Mouse (Mus musculus): ENCODE measurements around the gene Clta. TPM values are rescaled to one million over a fixed set of nuclear protein-coding genes. Genes with fewer than 3 reads are reported as not detected.
A peak's percentile ranks its signal among the peaks of the same experiment; 100 is the strongest.

Clta gene
- polyA plus RNA-seq, 1 experiment from 2014 or later: 254 TPM

DNA sequence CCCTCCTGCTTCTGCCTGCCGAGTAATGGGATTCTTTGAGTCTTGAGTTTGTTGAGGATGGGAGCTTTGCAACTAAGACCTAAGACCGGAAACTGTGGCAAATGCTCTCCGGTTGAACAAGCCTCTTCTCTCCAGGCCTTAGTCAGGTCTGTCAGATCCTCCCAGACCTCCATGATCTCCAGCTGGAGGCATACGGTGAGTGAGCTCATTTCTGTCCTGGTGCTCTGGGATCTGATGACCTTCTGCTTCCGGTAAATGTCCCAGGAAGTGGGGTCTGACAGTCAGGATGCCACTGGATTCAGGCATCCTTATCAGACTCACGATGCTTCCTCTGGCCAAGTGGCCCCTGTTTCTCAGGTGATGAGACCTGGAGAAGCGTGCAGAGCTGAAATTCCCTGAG lies 23.0 kb upstream of the Clta start:
- Histone ChIP-seq H3K9ac (no peak overlapping the region), H3K27me3 (no peaks in the 10 kb centered on the region), H3K36me3 (0 out of 2 replicates have a peak, but pooled peaks cover 7% of the 10 kb centered on the region), H3K4me2 (replicated peaks) (no peak overlapping the region), H3K27ac (no peak overlapping the region), H3K4me3 (no peak overlapping the region), H3K4me1 (peaks cover 20% of the 10 kb centered on the region), H3K9me3 (no peaks in the 10 kb centered on the region)
- 84% methylated on average over 7 of the region's 7 CpGs for whole genome bisulfite sequencing
- no peak for ATAC-seq (ENCODE audit: insufficient number of reproducible peaks, insufficient read depth, low FRiP score, low TSS enrichment)

DNA sequence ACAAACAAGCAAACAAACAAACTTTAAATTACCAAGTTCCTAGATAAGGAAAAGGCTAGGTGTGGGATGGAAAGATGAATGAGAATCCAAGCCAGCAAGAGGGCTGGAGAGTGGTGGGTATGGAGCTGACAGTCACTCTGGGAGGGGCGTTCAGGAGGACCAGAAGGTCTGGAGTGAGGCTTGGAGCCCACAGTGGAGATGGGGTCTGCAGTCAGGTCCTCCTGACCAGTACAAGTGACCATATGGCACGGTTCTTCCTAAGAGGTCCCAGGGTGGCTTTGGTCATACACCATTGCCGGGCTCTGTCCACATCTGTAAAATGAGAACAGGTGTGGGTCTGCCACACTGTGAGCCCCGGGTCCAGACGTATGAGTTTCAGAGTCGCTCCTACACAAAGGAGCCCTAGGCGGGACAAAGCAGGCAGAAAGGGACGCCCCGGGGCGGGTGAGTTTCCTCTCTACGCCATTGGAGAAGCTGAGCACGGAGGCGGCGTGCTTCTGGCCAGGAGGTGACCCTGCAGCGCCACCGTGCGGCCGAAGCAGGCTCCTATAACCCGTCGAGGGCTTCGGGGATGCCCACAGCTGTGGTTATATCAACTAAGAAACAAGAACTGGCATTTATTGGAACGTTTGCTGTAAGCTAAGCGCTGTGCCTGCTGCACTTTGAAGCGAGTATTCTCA lies 22.1 kb upstream of the Clta start:
- Histone ChIP-seq H3K4me3 (peak overlapping the region; percentile 27), H3K27ac (0 out of 2 replicates have a peak overlapping the region, but pooled peaks have one; percentile 26), H3K9me3 (no peaks in the 10 kb centered on the region), H3K36me3 (0 out of 2 replicates have a peak, but pooled peaks cover 7% of the 10 kb centered on the region), H3K4me1 (peaks cover 19% of the 10 kb centered on the region), H3K27me3 (no peaks in the 10 kb centered on the region), H3K9ac (peak overlapping the region; percentile 44), H3K4me2 (replicated peaks) (peak overlapping the region; percentile 53)
- WGBS: 2% methylated on average over 24 of the region's 24 CpGs
- ATAC-seq (ENCODE audit: insufficient number of reproducible peaks, insufficient read depth, low FRiP score, low TSS enrichment): peak; percentile 93

DNA sequence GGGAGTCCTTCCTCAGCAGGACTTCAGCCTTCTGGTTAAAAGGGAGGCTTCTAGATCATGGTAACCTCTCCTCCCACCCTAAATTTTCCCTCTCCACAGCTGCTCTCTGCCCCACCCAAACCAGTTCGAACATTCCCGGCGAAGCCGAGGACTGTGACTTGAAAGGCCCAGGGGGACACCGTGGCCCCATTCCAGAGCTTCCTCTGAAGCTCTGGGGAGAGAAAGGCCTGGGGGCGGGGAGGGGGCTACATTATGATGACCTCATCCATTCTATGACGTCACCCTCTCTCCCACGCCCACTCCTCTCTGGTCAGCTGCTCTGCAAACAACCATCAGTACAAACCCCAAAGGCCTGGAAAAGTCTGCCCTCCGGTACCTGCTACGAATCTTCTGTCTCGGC lies 21.1 kb upstream of the Clta start, which contains the start of gene Ccin:
Ccin (plus strand) TSS at position 303 of the 400 bp plus-strand sequence.
- Histone ChIP-seq H3K9me3 (no peaks in the 10 kb centered on the region), H3K36me3 (no peaks in the 10 kb centered on the region), H3K4me2 (replicated peaks) (peak within 1 kb of the TSS; percentile 53), H3K9ac (peak within 1 kb of the TSS; percentile 44), H3K27me3 (no peaks in the 10 kb centered on the region), H3K4me3 (peak within 1 kb of the TSS; percentile 27), H3K27ac (0 out of 2 replicates have a peak within 1 kb of the TSS, but pooled peaks have one; percentile 26), H3K4me1 (peaks cover 14% of the 10 kb centered on the region)
- 84% methylated on average over 11 of the region's 11 CpGs for WGBS
- ATAC-seq (ENCODE audit: insufficient number of reproducible peaks, insufficient read depth, low FRiP score, low TSS enrichment): no peak

DNA sequence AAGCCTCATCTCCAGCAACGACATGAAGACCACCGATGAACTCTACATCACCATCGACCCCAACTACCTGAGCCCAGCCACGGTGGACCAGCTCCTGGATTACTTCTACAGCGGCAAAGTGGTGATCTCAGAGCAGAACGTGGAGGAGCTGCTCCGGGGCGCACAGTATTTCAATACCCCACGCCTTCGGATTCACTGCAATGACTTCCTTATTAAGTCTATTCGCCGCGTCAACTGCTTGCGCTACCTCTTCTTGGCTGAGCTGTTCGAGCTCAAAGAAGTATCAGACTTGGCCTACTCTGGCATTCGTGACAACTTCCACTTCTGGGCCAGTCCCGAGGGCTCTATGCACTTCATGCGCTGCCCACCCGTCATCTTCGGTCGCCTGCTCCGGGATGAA lies 20.5 kb upstream of the Clta start:
- no peaks in the 10 kb centered on the region for H3K27me3 ChIP-seq
- H3K27ac ChIP-seq: no peak overlapping the region
- no peaks in the 10 kb centered on the region for H3K9me3 ChIP-seq
- H3K9ac ChIP-seq: no peak overlapping the region
- H3K36me3 ChIP-seq: no peaks in the 10 kb centered on the region
- H3K4me3 ChIP-seq: no peak overlapping the region
- ATAC-seq (ENCODE audit: insufficient number of reproducible peaks, insufficient read depth, low FRiP score, low TSS enrichment): no peak
- H3K4me1 ChIP-seq: peaks cover 8% of the 10 kb centered on the region
- WGBS: 91% methylated on average over 22 of the region's 22 CpGs
- no peak overlapping the region for H3K4me2 ChIP-seq (replicated peaks)

DNA sequence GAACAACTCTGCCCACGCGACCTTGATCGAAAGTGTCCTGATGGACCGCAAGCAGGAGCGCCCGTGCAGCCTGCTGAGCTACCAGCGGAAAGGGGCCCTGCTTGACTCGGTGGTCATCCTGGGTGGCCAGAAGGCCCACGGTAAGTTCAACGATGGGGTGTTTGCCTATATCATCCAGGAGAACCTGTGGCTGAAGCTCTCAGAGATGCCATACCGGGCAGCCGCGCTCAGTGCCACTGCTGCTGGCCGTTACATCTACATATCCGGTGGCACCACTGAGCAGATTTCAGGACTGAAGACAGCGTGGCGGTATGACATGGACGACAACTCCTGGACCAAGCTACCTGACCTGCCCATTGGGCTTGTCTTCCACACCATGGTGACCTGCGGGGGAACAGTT lies 19.9 kb upstream of the Clta start:
- Histone ChIP-seq H3K9me3 (no peaks in the 10 kb centered on the region), H3K36me3 (no peaks in the 10 kb centered on the region), H3K4me3 (no peak overlapping the region), H3K4me1 (peaks cover 7% of the 10 kb centered on the region; the same call in 1 of the 2 replicates), H3K4me2 (replicated peaks) (no peak overlapping the region), H3K27me3 (no peaks in the 10 kb centered on the region), H3K9ac (no peak overlapping the region), H3K27ac (no peak overlapping the region)
- no peak for ATAC-seq (ENCODE audit: insufficient number of reproducible peaks, insufficient read depth, low FRiP score, low TSS enrichment)
- WGBS: 93% methylated on average over 19 of the region's 19 CpGs

DNA sequence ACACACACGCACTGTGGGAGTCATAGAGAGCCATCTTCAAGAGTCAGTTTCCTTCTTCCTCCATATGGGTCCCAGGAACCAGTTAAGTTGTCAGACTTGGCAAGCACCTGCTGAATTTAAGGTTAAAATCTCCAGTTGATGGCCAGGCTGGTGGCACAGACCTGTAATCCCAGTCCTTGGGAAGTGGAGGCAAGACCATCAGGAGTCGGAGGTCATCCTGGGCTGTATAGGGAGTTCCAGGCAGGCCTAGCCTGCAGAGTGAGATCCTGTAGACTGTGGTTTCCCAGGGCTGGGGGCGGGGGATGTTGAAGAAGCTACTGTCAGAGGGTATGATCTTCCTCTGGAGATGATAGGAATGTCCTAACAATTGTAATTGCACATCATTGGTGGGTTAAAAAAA lies 15.3 kb upstream of the Clta start:
- Histone ChIP-seq H3K4me3 (no peak overlapping the region), H3K9ac (no peak overlapping the region), H3K4me1 (no peaks in the 10 kb centered on the region), H3K4me2 (replicated peaks) (no peak overlapping the region), H3K27me3 (no peaks in the 10 kb centered on the region), H3K36me3 (no peaks in the 10 kb centered on the region), H3K27ac (no peak overlapping the region), H3K9me3 (no peaks in the 10 kb centered on the region)
- ATAC-seq (ENCODE audit: insufficient number of reproducible peaks, insufficient read depth, low FRiP score, low TSS enrichment): no peak
- WGBS: 81% methylated on average over 3 of the region's 3 CpGs

DNA sequence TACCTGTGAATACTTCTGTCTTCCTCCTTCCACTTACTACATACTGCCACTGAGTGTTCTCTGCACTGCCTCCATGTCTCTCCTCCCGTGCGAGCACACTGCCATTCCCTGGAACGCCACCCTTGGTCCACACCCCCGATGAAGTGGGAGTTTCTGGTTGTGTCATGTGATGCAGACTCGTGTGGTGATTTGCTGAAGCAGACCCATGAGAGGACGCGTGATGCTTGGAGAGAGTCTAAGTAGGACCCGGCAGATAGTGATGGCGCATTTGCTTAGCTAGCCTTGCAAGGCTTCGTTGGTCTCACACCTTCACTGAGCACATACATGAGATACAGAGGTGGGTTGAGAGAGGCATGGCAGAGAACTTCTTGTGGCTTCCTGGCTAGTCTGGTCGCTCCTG lies 11.2 kb upstream of the Clta start:
- ATAC-seq (ENCODE audit: insufficient number of reproducible peaks, insufficient read depth, low FRiP score, low TSS enrichment): no peak
- no peaks in the 10 kb centered on the region for H3K36me3 ChIP-seq
- no peak overlapping the region for H3K4me2 ChIP-seq (replicated peaks)
- no peaks in the 10 kb centered on the region for H3K4me1 ChIP-seq
- H3K9me3 ChIP-seq: no peaks in the 10 kb centered on the region
- H3K27me3 ChIP-seq: no peaks in the 10 kb centered on the region
- H3K9ac ChIP-seq: no peak overlapping the region
- WGBS: 90% methylated on average over 11 of the region's 11 CpGs
- H3K27ac ChIP-seq: no peak overlapping the region
- no peak overlapping the region for H3K4me3 ChIP-seq

DNA sequence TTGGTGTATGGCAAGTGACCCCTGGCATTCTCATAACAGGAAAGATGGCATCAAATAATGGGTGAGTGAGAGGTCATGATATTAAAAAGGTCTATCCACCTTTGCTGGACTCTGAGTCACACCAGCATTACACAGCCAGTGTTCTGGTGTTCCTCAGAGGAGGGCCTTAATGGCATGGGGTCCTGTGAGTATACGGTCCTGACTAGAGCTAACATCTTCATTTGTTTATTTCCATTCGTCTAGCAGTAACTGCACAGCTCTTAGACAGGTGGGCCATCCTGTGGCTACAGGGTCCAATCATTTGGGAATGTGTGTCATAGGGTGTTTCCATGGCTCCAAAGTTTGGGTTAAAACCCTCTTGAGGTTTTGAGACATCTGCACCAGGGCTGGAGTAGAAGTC lies 9.9 kb upstream of the Clta start:
- Histone ChIP-seq H3K4me3 (no peak overlapping the region), H3K36me3 (no peaks in the 10 kb centered on the region), H3K27me3 (no peaks in the 10 kb centered on the region), H3K27ac (no peak overlapping the region), H3K9ac (no peak overlapping the region), H3K4me1 (no peaks in the 10 kb centered on the region), H3K4me2 (replicated peaks) (no peak overlapping the region), H3K9me3 (0 out of 2 replicates have a peak, but pooled peaks cover 4% of the 10 kb centered on the region)
- WGBS: 84% methylated on average over 2 of the region's 2 CpGs
- ATAC-seq (ENCODE audit: insufficient number of reproducible peaks, insufficient read depth, low FRiP score, low TSS enrichment): no peak

DNA sequence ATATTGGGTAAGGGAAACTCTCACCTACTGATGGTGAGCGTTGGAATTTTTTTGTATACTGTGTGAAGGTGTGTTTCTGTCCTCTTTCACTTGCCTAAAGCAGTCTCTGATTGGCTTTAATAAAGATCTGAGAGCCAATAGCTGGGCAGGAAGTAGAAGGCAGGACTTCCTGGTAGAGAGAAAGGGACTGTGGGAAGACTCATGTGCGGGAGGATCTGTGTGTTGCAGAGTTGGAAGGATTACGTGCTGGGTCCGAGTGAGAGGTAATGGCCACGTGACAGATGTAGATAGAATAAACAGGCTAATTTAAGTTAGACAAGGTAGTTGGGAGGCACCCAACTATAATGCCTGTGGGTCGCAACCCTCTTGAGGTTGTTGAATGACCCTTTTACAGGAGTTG lies 630 bp upstream of the Clta start:
- Histone ChIP-seq H3K4me1 (no peaks in the 10 kb centered on the region), H3K4me3 (no peak overlapping the region), H3K9me3 (0 out of 2 replicates have a peak, but pooled peaks cover 4% of the 10 kb centered on the region), H3K9ac (no peak overlapping the region), H3K27me3 (no peaks in the 10 kb centered on the region), H3K27ac (no peak overlapping the region), H3K4me2 (replicated peaks) (no peak overlapping the region), H3K36me3 (no peaks in the 10 kb centered on the region)
- ATAC-seq (ENCODE audit: insufficient number of reproducible peaks, insufficient read depth, low FRiP score, low TSS enrichment): no peak
- 88% methylated on average over 6 of the region's 6 CpGs for WGBS

DNA sequence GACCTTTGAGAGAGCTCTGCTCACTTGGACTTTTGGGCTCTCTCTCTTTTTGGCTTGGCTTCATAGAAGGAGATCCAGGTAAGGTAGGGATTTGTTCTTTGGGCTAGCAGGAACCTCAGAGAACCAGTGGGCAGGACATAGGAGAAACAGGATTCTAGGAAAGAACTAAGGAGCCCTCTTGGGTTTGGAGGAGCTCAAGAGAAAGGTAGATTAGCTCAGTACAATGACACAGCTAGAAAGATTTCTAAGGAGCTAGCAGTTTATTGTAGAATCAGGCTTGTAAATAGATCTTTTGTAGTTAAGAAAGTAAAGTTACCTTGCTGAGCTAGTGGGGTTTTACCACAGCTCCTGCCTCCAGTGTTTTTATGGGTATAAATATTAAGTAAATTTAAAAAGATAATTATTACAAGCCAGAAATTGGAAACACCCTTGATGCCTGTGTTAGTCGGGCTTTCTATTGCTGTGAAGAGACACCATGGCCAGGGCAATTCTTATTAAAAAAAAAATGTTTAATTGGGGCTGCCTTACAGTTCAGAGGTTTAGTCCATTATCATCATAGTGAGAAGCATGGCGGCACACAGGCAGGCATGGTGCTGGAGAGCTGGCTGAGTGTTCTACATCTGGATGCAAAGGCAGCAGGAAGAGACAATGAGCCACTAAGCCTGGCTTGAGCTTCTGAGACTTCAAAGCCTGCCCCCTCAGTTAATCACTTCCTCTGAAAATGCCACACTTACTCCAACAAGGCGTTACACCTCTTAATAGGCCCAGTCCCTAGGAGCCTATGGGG lies 564 bp downstream of the Clta start:
- Histone ChIP-seq H3K4me1 (no peaks in the 10 kb centered on the region), H3K9me3 (no peaks in the 10 kb centered on the region), H3K27me3 (no peaks in the 10 kb centered on the region), H3K9ac (no peak overlapping the region), H3K4me3 (no peak overlapping the region), H3K27ac (no peak overlapping the region), H3K4me2 (replicated peaks) (no peak overlapping the region), H3K36me3 (no peaks in the 10 kb centered on the region)
- WGBS: 71% methylated on average over 3 of the region's 3 CpGs
- no peak for ATAC-seq (ENCODE audit: insufficient number of reproducible peaks, insufficient read depth, low FRiP score, low TSS enrichment)

DNA sequence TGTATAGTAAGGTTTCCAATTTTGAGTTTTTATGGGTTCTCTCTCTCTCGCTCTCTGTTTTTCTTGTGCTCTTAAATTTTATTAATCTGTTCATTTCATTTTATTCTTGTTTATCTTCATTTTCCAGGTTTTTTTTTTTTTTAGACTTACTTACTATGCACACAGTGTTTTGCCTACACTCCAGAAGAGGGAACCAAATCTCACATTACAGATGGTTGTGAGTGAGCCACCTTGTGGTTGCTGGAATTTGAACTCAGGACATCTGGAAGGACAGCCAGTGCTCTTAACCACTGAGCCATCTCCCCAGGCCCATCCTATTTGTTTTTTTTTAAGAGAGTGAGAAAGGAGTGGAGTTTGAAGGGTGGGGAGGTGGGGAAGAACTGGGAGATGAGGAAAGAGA lies 5.9 kb downstream of the Clta start:
- Histone ChIP-seq H3K36me3 (no peaks in the 10 kb centered on the region), H3K4me2 (replicated peaks) (no peak overlapping the region), H3K27me3 (no peaks in the 10 kb centered on the region), H3K4me1 (peaks cover 20% of the 10 kb centered on the region), H3K9me3 (no peaks in the 10 kb centered on the region), H3K9ac (no peak overlapping the region), H3K27ac (no peak overlapping the region), H3K4me3 (no peak overlapping the region)
- ATAC-seq (ENCODE audit: insufficient number of reproducible peaks, insufficient read depth, low FRiP score, low TSS enrichment): no peak
- WGBS: 91% methylated on average over 1 of the region's 1 CpGs

DNA sequence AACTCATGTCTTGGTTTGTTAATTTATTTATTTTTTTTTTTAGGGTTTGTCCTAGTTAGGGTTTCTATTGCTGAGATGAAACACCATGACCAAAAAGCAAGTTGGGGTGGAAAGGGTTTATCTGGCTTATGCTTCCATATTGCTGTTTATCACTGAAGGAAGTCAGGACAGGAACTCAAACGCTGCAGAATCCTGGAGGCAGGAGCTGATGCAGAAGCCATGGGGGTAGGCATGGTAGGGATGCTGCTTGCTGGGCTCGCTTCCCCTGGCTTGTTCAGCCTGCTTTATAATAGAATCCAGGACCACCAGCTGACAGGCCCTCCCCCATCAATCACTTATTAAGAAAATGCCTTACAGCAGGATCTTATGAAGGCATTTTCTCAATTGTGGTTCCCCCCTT lies 6.6 kb downstream of the Clta start:
- 39% methylated on average over 2 of the region's 2 CpGs for WGBS
- Histone ChIP-seq H3K4me3 (no peak overlapping the region), H3K9ac (no peak overlapping the region), H3K36me3 (no peaks in the 10 kb centered on the region), H3K9me3 (no peaks in the 10 kb centered on the region), H3K4me1 (peaks cover 20% of the 10 kb centered on the region), H3K4me2 (replicated peaks) (no peak overlapping the region), H3K27me3 (no peaks in the 10 kb centered on the region), H3K27ac (no peak overlapping the region)
- ATAC-seq (ENCODE audit: insufficient number of reproducible peaks, insufficient read depth, low FRiP score, low TSS enrichment): no peak

All from embryonic facial prominence, embryonic 12.5 days (tissue).